Mouse (Mus musculus) spleen, adult 18-20 months (tissue): ENCODE measurements at regions not wholly inside any gene's neighbourhood (a gene's known extent, or its start where the extent isn't known, plus 50 kb on each side); places are given as distances from the start of the nearest gene placed in this dataset.

ENCODE experiments used
- DNase-seq, 2 experiments: peaks; one replicate each; pipeline ENCODE4 v3.0.0; 2022; ENCODE audit warnings: mixed read lengths in 2 of 2

- DNase-seq = no peak
Measured at GRCm38 (mm10) chr15:51403581-51403980, 2481.1 kb upstream of the Gm7489 start.

- DNase-seq = no peak
Measured at GRCm38 (mm10) chr15:51409791-51410308, 2474.9 kb upstream of the Gm7489 start.

DNA sequence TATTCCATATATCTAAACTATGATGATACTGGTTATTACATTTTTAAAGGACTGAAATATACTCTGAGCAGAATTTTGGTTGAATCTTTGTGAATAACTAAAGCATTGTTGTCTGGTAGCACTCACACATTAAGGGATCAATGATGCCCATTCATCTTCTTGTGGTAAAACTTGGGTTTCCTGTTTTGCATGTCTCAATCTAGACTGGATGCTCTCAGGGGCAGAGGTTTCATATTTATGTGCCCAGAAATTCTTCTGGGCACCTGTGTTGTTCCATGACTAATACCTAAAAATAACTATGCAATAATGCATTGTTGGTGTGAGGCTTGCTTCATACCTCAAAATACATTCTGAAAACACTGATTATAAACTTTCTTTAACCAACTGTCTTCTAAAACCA is 2472.7 kb upstream of the Gm7489 start:
- DNase-seq = no peak

DNA sequence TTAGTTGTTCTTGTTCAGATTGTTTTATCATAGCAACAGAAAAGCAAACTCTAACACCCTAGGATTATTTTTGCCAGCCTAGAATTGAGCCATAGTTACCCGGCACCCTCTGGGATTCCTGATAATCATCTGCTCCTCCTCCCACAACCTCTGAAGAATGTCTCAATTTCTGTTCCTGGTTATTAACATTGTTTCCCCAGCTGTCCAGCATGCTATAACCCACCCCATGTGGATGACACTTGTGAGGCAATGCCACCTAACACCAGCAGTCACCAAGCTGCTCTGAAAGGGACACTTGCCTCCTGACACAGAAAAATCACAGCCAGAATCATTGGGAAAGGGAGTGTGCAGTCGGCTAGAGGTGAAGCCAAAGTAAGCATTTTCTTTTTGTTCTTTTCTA is 2442.1 kb upstream of the Gm7489 start:
- no peak for DNase-seq

- DNase-seq = no peak
Measured at GRCm38 (mm10) chr15:51469895-51470294, 2414.8 kb upstream of the Gm7489 start.

- no peak for DNase-seq
Measured at GRCm38 (mm10) chr15:51471143-51471542, 2413.6 kb upstream of the Gm7489 start.

GRCm38 (mm10) chr15:51472049-51472448 is 2412.7 kb upstream of the Gm7489 start:
- DNase-seq = no peak

- no peak for DNase-seq
Measured at GRCm38 (mm10) chr15:51481856-51482255, 2402.8 kb upstream of the Gm7489 start.

- no peak for DNase-seq
Measured at GRCm38 (mm10) chr15:51484207-51484606, 2400.5 kb upstream of the Gm7489 start.

GRCm38 (mm10) chr15:51485554-51485953 is 2399.2 kb upstream of the Gm7489 start:
- no peak for DNase-seq

- no peak for DNase-seq
Measured at GRCm38 (mm10) chr15:51502058-51502741, 2382.5 kb upstream of the Gm7489 start.

GRCm38 (mm10) chr15:51502742-51503270 is 2381.9 kb upstream of the Gm7489 start:
- no peak for DNase-seq

DNA sequence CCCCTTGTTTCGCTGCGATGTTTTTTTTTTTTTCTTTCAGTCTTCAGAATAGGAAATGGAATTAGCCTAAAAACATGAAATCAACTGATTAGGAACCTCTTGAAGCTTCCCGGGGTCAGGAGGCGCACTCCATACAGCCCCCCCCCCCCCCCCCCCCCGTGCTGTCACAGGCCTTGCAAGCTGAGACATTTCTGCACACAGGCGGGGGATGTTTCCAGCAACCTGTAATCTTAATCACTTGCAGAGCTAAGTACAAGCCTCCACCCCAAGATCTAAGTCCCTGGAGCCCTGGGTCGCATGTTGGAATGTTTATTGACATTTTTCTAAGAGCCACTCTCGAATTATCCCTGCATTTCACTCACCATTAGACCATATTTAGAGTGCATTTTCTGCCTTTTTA is 2381.4 kb upstream of the Gm7489 start:
- no peak for DNase-seq

DNA sequence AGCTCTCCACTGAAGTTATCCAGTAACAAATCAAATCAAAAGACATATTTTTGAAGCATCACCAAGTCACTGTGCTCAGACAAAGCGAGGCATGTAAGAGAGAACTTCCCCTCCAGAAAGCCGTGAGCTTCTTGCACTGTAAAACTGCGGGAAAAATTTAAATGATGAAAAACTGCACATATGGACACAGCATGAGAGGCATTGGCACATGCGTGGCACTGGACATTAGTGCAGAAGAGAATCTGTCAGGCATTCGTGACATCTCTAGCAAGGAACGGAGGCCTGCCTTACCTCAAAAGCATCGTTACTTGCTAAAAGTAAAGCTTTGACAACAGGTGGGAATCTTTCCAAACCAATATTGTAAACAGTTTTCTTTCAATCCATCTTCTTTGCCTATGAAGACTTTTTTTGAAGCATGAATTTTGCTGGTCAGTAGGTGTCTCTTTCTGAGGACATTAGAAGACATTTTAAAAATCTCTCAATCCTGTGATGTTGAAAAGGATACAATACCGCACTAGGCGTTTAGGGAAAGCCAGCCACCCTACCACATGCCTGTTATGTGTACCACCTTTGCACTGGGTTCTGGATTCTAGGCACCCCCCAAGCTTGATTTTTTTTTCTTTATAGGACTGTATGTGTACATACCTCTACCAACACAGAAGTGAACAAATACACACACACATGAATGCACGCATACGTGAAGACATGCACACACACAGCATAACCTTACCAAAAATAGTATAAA is 2380.5 kb upstream of the Gm7489 start:
- no peak for DNase-seq

DNA sequence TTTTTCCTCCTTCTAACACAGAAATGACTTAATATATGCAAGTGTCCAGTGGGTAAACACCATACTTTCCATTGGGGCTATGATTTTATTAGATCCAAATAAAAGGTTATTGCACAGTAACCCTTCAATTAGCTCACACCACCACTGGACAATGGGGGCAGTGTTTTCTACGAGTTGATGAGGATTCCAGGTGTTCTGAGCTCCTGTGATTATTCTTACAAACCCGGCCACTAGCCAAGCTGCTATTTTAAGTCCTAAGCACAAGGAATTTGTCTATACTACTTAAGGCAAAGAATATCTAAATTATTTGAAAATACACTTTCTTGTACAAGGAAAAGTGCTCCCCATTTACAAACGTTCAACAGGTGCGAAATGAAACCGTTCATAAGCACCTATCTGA is 2379.9 kb upstream of the Gm7489 start:
- no peak for DNase-seq

GRCm38 (mm10) chr15:51507126-51507525 is 2377.6 kb upstream of the Gm7489 start:
- no peak for DNase-seq

GRCm38 (mm10) chr15:51511319-51511718 is 2373.4 kb upstream of the Gm7489 start:
- no peak for DNase-seq

DNA sequence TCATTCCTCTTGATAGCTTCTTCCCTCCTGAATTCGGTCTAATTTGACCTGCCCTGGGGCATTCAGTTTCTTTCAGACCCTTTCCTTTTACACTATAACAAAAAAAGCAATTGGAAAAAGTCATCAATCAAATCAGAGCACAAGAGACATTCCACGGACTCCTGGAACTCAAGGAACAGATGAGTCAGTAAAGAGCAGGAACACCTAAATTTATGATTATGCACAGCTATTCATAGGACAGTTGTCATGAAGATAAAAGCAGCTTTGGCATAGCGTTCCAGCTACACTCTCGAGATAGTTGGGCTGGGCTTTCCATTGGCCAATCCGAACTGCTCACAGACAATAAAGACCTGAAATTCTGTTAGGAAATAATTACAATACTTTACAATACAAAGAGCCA is 2348.4 kb upstream of the Gm7489 start:
- no peak for DNase-seq

GRCm38 (mm10) chr15:51551216-51551775 is 2333.4 kb upstream of the Gm7489 start:
- DNase-seq = no peak

DNA sequence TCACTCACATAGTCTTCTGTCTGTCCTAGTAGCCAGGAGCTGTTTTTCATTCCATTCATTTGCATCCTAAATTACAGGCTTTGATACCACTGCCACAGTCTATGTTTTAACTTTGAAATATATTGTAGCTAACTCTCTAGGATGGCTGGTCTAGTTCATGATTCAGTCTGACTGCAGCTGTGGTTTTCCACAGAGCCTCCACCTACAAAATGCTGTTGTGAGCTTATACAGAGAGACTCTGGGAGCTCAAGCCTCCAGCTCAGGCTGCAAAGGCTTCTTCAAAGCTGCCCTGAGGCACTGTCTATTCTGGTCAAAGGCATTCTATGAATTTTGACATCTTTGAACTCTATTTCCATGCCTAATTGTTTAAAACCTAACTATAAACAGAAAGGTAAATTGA is 2326.5 kb upstream of the Gm7489 start:
- no peak for DNase-seq

- DNase-seq = no peak
Measured at GRCm38 (mm10) chr15:51565543-51565942, 2319.2 kb upstream of the Gm7489 start.

GRCm38 (mm10) chr15:51570631-51571030 is 2314.1 kb upstream of the Gm7489 start:
- no peak for DNase-seq

DNA sequence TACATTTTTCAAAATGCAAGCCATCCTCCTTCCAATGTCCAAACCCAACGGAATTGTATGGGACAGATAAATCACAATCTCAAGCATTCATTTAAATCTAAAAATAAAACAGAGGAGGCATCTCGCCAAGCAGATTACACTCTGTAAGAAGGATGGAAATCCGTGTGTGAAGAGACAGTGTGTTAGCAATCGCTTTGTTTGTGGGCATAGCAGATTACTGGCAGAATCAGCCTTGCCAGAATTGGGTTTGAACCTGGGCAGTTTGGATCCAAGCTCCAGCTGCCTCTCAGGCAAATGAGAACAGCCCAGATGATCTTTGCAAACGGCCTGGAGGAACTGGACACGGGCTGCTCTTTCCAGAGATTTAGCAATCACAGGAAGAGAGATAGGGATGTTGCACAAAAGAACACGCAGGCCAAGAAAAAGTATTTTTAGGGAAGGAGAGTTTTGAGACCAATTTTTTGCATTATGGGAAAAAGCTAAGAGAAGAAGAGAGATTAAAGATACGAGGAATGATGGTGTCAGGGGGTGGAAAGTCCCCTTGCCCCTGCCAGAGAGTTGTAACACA is 2310.1 kb upstream of the Gm7489 start:
- no peak for DNase-seq
